In genomic region chr15:83602372-83603045, GRCm38 (mm10) we compare ENCODE assay signal across 8 mouse cellular contexts. TPM values are rescaled to one million over a fixed set of nuclear protein-coding genes. Genes with fewer than 3 reads are reported as not detected.
A peak's percentile ranks its signal among the peaks of the same experiment; 100 is the strongest.
DNase-seq lines count a peak whose midpoint lies in the region; ATAC-seq lines count a peak whose summit lies in the region.

No protein-coding gene starts in this region.

- peaks cover 2% of the 10 kb centered on the region for H3K36me3 ChIP-seq in heart, embryonic 10.5 days
- no peaks in the 10 kb centered on the region for H3K36me3 ChIP-seq in limb, embryonic 15.5 days
- H3K36me3 ChIP-seq in midbrain, embryonic 10.5 days: peaks cover 24% of the 10 kb centered on the region

- no peak overlapping the region for H3K4me2 ChIP-seq in limb, embryonic 15.5 days

- no peak overlapping the region for H3K27ac ChIP-seq in heart, embryonic 10.5 days
- H3K27ac ChIP-seq in limb, embryonic 15.5 days: 0 out of 2 replicates have a peak overlapping the region, but pooled peaks have one; percentile 17
- no peak overlapping the region for H3K27ac ChIP-seq in midbrain, embryonic 10.5 days (replicated peaks)

- 86% methylated on average over 11 of the region's 13 CpGs for WGBS in heart, embryonic 10.5 days
- 66% methylated on average over 13 of the region's 13 CpGs for WGBS in limb, embryonic 15.5 days
- 90% methylated on average over 13 of the region's 13 CpGs for WGBS in midbrain, embryonic 10.5 days

- peaks cover 18% of the 10 kb centered on the region; the same call in 1 of the 2 replicates for H3K4me1 ChIP-seq in heart, embryonic 10.5 days
- no peaks in the 10 kb centered on the region for H3K4me1 ChIP-seq in limb, embryonic 15.5 days
- 0 out of 2 replicates have a peak, but pooled peaks cover 3% of the 10 kb centered on the region for H3K4me1 ChIP-seq in midbrain, embryonic 10.5 days

- ATAC-seq in granulocyte monocyte progenitor cell, adult 5-6 weeks (replicated peaks; ENCODE audit: poor library complexity, severe bottlenecking): peak; percentile 81
- ATAC-seq in limb, embryonic 15.5 days (ENCODE audit: insufficient number of reproducible peaks, low FRiP score, low TSS enrichment, low read depth): no peak

- peak; percentile 27 to 72 for DNase-seq in heart, adult 18-20 months
- no peak for DNase-seq in heart, embryonic 10.5 days (ENCODE audit: low spot score)
- peak; percentile 55 to 75 for DNase-seq in spleen, postnatal 4 days (ENCODE audit: low spot score in 2 of 2)
- DNase-seq in cerebellum, adult 8-10 months: no peak
- no peak for DNase-seq in midbrain, embryonic 10.5 days (ENCODE audit: low spot score)
- DNase-seq in yolk sac, embryonic 10.5 days (ENCODE audit: low spot score): no peak

- no peak overlapping the region for H3K4me3 ChIP-seq in heart, embryonic 10.5 days
- H3K4me3 ChIP-seq in limb, embryonic 15.5 days: no peak overlapping the region
- H3K4me3 ChIP-seq in midbrain, embryonic 10.5 days: no peak overlapping the region

- H3K9ac ChIP-seq in limb, embryonic 15.5 days: no peak overlapping the region

- no peaks in the 10 kb centered on the region for H3K27me3 ChIP-seq in heart, embryonic 10.5 days (ENCODE audit: insufficient read depth, poor library complexity, severe bottlenecking)
- no peaks in the 10 kb centered on the region for H3K27me3 ChIP-seq in limb, embryonic 15.5 days
- H3K27me3 ChIP-seq in midbrain, embryonic 10.5 days (ENCODE audit: low read depth, poor library complexity, severe bottlenecking): no peaks in the 10 kb centered on the region

- H3K9me3 ChIP-seq in heart, embryonic 10.5 days: no peaks in the 10 kb centered on the region
- no peaks in the 10 kb centered on the region for H3K9me3 ChIP-seq in limb, embryonic 15.5 days
- H3K9me3 ChIP-seq in midbrain, embryonic 10.5 days (replicated peaks): no peaks in the 10 kb centered on the region

RNA-seq across cellular contexts. Expression of gene Ttll12, which starts 7.6 kb away (rescaled TPM):
- total RNA-seq in heart, adult 18-20 months (2021): 1 to 10 TPM; 6.0 TPM
- polyA plus RNA-seq in heart, embryonic 10.5 days (2016; fragmentation: Nextera tagmentation; extraction: Ambion mirVana): 39.7 and 44.0 TPM in 2 replicates
- total RNA-seq in granulocyte monocyte progenitor cell, adult 5-6 weeks (2014; fragmentation: Nextera tagmentation): 15.1 and 23.6 TPM in 2 replicates
- 9.7 and 10.1 TPM in 2 replicates for total RNA-seq in granulocyte monocyte progenitor cell, adult 5-6 weeks (2017)
- polyA plus RNA-seq in limb, embryonic 15.5 days (2015; fragmentation: Nextera tagmentation; extraction: Ambion mirVana): 33.2 and 36.5 TPM in 2 replicates
- 57.0 and 57.4 TPM in 2 replicates for polyA plus RNA-seq in midbrain, embryonic 10.5 days (2016; fragmentation: Nextera tagmentation; extraction: Ambion mirVana)

RNA-seq across cellular contexts. Expression of gene Mcat, which starts 38.9 kb away (rescaled TPM):
- total RNA-seq in heart, adult 18-20 months (2021): 10 to 100 TPM; 45.0 to 47.3 TPM
- 37.7 and 40.0 TPM in 2 replicates for polyA plus RNA-seq in heart, embryonic 10.5 days (2016; fragmentation: Nextera tagmentation; extraction: Ambion mirVana)
- 10.8 and 15.3 TPM in 2 replicates for total RNA-seq in granulocyte monocyte progenitor cell, adult 5-6 weeks (2014; fragmentation: Nextera tagmentation)
- total RNA-seq in granulocyte monocyte progenitor cell, adult 5-6 weeks (2017): 14.8 and 21.1 TPM in 2 replicates
- polyA plus RNA-seq in limb, embryonic 15.5 days (2015; fragmentation: Nextera tagmentation; extraction: Ambion mirVana): 28.8 and 31.5 TPM in 2 replicates
- polyA plus RNA-seq in midbrain, embryonic 10.5 days (2016; fragmentation: Nextera tagmentation; extraction: Ambion mirVana): 44.7 and 46.2 TPM in 2 replicates

RNA-seq across cellular contexts. Expression of gene Tspo, which starts 39.1 kb away (rescaled TPM):
- total RNA-seq in heart, adult 18-20 months (2021): 10 to 100 TPM; 66.2 to 75.9 TPM
- polyA plus RNA-seq in heart, embryonic 10.5 days (2016; fragmentation: Nextera tagmentation; extraction: Ambion mirVana): 97.0 and 141 TPM in 2 replicates
- total RNA-seq in granulocyte monocyte progenitor cell, adult 5-6 weeks (2014; fragmentation: Nextera tagmentation): 204 and 312 TPM in 2 replicates
- total RNA-seq in granulocyte monocyte progenitor cell, adult 5-6 weeks (2017): 119 and 155 TPM in 2 replicates
- polyA plus RNA-seq in limb, embryonic 15.5 days (2015; fragmentation: Nextera tagmentation; extraction: Ambion mirVana): 56.4 and 69.4 TPM in 2 replicates
- 35.6 and 41.4 TPM in 2 replicates for polyA plus RNA-seq in midbrain, embryonic 10.5 days (2016; fragmentation: Nextera tagmentation; extraction: Ambion mirVana)

Comparison
In these comparisons a context has a peak if more than half of its experiments do, and no peak if none do; other contexts are left out.
1. DNase-seq: peak in heart, adult 18-20 months (2 of 2) and spleen, postnatal 4 days (2 of 2); none in heart, embryonic 10.5 days (single experiment), cerebellum, adult 8-10 months (single experiment), midbrain, embryonic 10.5 days (single experiment) and yolk sac, embryonic 10.5 days (single experiment).